Mouse (Mus musculus) mesoderm, embryonic 11.5 days (tissue): ENCODE data around the gene Rab31.
A peak's percentile ranks its signal among the peaks of the same experiment; 100 is the strongest.
"Not testable (repeated sequence)": the region's sequence is repeated elsewhere in the genome, so short reads cannot be mapped to it uniquely, and the experiment has no call there.

Experiments used
- DNase-seq: peaks from one replicate; pipeline ENCODE4 v3.0.0-alpha.2; 2012; ENCODE audit warnings: low read depth, low spot score

The Rab31 gene

DNA sequence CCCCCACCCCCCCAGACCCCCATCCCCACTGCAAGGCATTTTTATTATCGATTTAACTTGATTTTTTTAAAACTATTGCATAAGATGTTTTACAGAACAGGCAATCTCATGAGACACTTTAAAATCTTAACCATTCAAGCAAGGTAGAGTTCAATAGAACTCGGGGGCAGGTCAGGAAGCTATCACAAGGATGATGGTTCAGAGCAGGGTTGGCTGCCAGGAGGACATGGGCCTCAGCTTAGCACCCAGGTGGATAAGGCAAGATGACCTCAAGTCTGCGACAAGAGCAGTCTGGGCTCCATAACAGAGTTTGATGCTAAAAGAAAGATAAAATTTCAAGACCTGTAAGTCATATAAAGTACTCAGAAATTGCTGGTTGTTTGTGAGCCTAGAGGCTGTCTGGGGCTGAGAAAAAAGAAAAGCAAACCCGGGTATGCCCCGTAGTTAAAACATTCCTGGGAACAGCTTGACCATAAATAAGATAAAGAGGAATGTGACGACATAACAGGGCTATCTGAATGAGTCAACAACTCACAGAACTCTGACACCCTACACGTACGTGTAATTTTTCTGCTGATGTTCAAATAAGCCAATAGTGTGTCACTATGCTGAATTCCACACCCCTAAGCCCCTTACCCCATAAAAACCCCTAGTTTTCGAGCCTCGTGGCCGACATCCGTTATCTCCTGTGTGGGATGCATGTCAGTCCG, 143.6 kb downstream of the Rab31 start:
- DNase-seq, result not testable (repeated sequence)

DNA sequence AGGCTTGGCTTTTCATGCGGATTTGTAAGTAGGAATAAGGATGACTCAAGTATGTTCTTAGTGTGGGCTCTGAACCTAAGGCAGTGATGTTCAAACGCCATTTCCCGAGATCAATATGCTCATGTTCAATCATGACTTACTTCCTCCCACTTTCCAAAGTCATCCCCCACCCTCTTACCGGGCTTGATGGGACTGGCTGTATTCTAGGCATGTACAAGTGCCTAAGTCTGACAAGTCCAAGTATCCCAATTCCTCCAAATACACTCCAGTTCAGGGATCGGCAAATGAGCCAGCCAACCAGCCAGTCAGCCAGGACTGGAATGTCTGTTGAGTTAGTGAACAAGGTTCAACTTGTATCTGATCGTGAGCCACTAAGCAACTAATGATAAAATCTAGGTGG, 146.3 kb downstream of the Rab31 start:
- DNase-seq, result no peak

DNA sequence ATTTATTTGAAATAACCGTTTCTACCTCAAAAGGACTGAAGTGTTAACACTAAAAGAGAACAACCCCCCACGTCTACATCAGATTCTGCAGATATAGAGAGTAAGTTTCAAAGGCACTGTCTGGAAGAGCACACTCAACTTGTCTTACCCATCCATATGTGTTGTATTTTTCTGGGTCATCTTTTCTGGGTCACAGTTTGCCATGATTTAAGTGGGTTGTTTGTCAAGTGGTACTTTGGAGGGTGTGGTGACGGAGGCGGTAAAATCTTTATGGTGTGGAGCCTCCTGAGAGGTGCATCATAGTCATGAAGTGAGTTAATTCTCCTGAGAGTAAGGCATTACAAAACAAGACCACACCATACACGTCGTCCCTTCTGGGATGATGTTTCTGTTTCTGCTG, 147.0 kb downstream of the Rab31 start:
- DNase-seq, result no peak

DNA sequence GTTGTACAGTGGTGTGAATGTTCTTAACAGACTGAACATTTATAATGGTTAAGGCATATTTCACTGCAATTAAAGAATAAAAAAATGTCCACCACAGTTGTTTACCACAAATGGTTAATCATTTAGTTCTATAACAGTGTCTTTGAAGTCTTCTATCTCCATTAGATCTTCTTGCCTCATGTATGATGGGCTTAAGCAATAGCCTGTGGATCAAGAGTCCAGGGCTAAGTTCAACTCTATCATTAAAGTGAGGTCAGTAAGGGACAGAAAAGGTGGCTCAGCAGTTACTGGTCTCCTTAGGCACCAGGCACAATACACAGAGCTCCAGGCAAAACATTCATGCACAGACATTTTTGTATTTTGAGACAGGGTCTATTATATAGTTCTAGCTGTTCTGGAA, 149.4 kb downstream of the Rab31 start:
- DNase-seq, result no peak

DNA sequence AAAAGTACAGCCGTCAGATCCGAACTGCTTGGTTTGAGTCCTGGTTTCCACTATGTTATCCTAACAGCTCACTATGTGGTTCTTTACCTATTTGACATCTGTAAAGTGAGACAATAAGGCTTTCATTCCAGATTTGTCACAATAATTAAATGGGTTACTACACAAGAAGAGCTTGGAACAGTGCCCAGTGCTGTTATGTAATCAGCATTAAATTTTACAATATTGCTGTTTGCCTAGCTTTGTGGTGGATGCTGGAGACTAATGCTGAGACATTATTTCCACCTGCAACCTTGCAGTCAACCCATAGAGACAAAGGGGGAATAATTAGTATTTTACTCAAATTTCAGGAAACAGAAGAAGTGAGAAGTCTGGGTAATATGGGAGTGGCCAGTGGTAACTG, 154.1 kb downstream of the Rab31 start:
- DNase-seq, result no peak

DNA sequence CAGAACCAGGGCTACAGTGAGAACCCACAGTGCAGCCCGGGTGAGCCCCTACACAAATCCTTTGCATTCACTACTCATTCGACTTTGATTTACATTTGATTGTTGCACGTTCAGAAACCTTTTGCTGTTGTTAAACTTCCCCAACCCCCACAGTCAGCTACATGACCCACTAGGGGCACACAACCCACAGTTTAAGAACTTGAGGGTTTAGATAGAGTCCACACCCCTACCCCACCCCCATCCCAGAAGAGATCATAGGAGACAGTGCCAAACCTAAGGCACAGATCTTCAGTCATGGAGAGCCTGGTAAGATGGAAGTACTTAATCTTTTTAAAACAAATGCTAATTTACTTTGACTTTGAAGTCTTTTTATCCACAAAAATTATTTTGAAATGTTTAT, 156.9 kb downstream of the Rab31 start:
- DNase-seq, result no peak

DNA sequence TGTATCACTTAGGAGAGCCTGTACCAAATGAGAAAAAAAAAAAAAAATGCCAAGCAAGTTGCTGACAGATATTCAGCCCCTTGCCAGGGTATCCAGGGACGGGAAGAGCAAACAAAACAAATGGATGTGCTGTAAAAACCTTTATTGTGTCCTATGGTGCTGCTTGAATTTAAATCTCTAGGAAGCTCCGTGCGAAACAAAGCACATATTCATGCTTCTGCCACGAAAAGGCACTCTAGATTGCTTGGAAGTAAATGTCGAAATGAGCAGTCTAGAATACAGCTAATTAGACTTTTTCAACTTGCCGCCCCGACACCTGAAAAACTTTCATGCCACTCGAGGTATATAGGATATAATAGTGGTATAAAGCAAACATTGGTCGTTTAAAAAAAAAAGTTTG, 158.1 kb downstream of the Rab31 start:
- DNase-seq, result no peak

DNA sequence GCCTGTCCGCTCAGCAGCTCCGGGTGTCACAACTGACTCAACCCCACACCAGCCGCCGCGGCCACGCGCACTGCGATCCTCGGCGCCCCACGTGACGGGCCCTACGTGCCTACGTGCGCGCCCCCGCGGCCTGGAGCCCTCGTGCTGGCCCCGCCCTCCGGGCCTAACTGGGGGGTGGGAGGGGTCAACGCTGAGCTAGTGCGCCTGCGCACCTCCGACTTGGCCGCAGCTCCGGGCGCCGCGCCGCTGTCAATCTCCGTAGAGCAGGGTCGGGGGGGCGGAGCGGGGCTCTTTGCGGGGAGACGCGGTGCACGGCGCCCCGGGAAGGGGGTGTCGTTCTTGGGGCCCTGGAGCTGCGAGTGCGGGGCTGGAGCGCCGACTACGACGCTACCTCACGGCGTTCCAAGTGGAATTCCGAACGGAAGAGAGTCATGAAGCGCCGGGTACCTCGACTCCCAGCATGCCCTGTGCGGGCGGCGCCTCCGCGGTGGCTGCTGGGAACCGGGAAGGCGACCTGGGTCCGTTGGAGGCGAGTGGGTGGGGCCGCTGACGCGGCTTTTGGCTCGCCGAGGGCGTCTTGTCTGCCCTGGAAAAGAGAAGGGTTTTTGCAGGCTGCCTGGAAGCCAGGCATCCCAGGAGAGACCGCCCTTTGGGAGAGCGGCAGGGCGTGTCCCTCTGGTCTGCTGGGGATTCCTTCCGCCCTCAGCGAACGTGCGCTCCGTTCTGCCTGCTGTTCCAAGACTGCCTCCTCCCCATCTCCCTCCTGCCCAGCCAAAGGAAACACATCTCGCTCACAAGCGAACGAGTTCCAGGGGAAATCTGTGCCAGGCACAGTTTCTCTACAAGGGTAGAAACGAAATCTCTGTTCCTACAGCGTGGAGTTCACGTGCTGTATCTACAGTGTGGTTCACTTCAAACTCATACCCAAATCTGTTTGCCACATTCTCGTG, 158.8 kb downstream of the Rab31 start, which contains the start of gene Vapa:
TSS of gene Vapa (minus strand) at position 93 of the 950 bp plus-strand sequence.
- DNase-seq, result peak; percentile 99

DNA sequence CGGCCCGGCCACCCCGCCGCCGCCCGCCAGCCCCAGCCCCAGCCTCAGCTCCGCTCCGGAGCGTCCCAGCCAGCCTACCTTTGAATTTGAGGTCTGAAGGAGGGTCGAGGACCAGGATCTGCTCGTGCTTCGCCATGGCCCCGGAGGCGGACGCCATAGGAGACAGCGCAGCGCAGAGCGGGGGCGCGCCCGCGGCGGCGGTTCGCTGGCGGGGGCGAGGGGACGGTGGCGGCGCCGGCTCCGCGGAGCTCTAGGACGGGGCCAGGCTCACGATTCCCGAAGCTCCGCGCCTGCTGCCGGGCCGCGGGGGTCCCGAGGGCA, 159.4 kb downstream of the Rab31 start:
- no peak for DNase-seq

DNA sequence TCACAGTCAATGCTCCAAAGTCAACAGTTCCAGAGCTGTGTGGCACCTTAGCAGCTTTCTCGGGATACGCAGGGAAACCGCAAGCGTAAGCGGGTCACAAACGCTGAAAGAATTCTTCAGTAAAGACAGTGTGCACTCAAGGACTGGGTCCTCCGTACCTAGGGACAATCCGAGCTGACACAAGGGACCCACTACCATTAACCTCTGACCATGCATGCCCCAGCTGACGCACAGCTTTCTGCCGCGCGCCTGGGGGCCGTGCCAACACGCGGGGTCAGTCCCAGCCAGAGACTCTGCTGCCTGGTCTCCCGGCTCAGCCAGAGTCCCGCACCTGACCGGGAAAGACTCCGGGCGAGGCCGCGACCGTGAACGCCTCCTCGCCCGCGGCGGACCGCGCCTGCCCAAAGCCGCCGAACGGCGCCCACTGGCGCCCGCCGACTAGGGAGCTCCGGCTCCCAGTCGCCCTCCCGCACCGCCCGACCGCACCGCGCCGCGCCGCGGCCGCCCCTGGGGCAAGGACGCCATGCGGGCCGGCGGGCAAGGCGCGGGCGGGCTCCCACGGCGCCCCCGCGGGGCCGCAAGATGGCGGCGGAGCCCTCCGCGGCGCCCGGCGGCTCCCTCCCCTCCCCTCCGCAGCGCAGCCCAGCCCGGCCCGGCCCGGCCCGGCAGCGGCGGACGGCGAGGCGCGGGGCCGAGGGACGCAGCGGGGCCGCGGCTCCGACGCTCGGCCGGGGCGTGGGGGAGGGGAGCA, 160.0 kb downstream of the Rab31 start:
- peak; percentile 50 for DNase-seq

DNA sequence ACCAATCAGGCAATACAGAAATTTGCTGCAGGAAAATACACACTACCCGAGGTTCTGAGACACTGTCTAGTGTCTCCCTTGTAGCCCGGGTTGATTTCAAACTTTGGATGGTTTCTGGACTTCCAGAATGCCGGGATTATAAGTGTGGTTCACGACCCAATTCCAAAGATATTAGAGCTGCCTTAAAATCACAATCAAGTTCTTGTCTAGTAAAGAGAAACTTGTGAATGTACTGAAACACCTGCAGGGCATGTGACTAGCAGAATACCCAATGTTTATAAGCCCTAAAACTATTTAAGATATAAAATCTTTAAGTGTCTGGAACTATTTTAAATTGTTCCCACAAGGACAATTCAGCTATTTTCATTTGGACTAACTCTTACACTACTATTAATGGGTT, 160.8 kb downstream of the Rab31 start:
- DNase-seq, result no peak

DNA sequence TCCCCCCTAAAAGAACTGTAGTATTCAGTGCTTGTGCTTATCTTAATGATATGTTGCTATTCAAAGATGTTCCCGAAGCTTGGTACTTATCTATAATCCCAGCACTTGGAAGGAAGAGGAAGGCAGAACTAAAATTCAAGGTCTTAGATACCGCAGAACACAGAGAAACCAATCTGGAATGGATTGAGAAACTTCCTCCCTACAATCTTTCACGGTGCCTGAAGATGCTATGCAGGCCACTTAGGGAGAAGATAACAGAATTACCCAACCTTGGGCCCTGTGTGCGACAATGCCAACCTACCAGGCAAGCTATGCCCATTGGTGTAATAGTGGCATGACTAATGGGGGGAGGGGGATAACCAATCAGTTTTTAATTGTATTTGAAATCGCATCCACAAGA, 163.8 kb downstream of the Rab31 start:
- no peak for DNase-seq

DNA sequence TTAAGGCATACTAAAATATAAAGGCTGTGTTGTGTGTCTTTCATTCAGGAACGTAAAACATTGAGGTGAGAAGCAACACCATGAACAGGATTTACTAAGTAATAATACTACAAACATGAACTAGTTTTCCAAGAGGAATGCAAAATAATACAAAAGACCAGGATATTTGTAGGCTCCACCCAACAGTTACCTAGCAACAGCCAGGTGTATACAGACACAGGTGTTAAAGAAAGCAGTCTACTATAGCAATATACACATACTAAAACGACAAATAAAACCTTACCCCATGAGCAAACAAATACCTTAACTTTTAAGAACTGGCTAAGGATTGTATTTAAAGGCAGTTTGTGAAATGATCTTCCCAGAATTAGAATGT, 164.3 kb downstream of the Rab31 start:
- no peak for DNase-seq

DNA sequence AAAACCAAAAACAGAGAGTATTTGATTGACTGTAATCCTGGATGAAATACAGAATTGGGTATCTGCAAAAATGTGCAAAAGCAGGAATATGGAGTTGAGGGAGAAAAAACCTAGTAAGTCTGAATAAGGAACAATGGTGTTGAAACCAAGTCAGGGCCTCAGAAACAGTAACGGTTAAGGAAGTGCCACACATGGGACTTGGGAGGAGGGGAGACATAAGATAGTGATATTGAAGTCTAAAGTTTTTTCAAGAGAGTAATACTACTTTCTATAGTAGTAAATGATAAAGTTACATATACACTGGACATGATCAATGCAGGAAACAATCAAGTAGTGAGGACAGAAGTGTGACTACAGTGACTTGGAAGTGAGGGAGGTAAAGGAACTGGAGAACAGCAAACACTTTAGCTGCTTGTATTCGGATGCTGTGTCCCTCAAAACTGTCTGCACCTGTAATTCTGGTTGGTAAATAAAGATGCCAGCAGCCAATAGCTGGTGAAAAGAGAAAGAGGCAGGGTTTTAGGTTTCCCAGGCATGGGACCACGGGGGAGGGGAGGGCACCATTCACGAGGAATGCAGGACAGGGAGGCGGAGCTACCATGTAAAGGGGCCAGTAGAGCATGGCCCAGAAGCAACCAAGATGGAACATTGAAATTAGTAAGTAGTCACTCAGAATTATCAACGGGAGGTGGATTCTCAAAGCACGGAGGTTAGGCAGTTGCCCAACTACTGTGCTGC, 164.8 kb downstream of the Rab31 start:
- DNase-seq, result no peak

DNA sequence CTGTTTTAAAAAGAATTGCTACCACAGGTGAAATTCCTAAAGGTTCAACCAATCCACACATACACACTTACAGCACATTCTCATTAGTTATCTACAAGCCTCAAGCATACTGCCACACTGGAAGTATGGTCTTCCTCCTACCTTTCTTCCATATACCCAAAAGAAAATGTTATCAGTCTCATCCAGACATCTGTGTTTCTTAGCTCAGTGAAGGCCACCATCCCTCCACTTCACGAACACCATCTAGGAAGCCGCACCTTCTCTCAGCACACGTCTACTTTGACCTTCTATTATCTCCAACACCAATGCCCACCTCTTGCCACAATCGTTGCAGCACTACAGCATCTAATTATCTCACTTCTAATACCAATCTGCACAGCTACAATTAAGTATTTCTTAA, 166.5 kb downstream of the Rab31 start:
- no peak for DNase-seq

DNA sequence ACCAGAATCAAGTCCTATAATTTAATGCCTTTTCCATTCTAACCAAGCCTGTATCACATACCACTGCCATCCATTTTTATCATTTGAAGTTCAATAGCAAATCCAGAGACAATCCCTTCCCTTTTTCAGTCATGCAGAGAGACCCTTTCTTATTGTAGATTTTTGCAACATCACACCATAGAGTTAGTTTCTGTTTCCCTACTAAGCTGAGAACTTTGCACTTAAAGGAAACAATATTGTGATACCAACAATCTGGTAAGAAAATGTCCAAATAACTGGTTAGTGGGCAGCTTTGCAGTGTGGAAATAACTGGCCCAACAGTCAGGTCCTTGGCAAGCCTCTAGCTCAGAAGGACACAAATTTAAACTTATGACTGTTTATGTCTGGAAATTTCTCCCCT, 167.7 kb downstream of the Rab31 start:
- no peak for DNase-seq

DNA sequence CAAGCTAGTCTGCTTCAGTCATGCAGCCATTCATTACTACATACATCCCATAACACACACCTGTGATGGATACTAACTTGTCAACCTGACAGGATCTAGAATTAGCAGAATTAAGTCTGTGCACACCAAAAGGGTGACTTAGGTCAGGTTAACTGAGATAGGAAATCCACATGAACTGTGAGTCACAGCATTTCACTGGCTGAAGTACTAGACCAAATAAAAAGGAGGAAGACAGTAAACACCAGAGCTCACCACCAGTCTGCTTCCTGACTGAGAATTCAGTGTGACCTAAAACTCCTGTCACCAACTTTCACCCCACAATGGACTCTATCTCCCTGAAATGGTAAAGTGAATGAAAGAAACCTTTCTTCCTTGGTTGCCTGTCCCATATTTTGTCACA, 168.2 kb downstream of the Rab31 start:
- DNase-seq, result no peak
